Mouse (Mus musculus) layer of hippocampus, postnatal 36 days (tissue): Measurements from ENCODE around the gene Pagr1a. TPM values are rescaled to one million over a fixed set of nuclear protein-coding genes. Genes with fewer than 3 reads are reported as not detected.
A peak's percentile ranks its signal among the peaks of the same experiment; 100 is the strongest.

Experiments used
- DNase-seq, 2 experiments: peaks; one replicate each; pipeline ENCODE4 v3.0.0; 2022
- total RNA-seq, 2 experiments: library from RNA; stranded (reverse); gene quantifications; 2 replicates each; pipeline ENCODE4 v1.2.3; 2021

Pagr1a gene
- 10 to 100 TPM; 10.4 to 16.2 TPM for total RNA-seq

DNA sequence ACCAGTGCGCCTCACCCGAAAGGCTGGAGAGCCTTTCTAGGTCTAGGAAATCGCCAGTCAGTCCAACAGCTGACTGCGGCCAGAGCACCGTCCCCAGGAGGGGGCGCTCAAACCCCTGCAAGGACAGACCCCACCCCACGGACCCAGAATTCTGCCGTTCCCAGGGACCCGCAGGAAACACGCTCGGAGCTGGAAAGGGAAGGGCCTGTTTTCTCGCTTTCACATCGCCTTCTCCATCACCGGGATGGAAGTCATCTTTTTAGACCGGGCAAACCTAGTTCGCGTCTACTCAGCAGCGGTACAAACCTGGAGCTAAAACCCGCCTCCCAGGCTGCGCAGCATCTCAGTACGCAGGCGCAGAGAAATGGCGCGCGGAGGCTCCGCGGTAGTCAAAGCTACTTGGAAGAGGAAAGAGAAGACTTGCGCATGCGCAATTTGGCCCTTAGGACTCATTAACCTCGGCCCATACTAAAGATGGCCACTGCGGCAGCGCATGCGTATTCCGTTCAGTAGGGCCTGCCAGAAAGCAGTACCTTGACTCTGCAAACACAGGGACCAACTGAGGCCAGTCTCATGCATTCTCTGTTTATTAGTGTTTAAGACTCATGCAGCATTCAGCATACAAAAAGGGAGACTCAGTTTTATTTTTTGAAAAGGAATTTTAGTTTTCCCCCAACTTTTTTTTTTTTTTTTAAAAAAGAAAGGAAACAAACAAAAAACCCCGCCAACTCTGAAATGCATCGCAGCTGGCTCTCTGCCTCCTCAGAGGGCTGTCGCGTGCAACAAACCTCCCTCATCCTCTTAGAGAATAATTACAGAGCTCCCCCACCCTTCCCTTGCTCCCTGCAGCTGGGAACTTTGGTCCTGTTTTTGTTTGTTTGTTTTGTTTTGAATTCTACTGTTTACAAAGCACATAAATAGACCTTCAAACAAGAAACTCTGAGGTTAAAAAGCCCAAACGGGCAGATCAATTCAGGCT, at the start of gene Pagr1a:
Gene Pagr1a (minus strand): TSS at position 382 of the 979 bp plus-strand sequence.
- peak; percentile 95 to 96 for DNase-seq

DNA sequence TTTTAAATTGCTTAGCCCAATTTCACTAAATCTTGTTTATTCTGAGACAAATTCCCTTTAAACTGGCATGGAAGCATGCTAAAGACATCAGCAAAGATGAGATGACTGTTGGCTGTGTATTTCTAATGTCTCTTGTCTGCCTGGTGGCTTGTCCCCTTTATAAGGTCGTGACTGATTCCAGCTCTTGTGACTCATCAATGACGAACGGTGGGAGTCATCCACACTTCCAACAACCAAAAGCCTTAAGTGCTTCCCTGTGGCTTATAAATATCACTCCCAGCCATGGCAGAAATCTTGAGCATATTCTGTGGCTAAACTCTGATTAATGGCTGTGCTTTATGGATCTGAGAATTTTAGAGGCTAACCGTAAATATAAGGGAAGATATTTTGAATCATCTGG, 49.2 kb upstream of the Pagr1a start:
- DNase-seq, result no peak

DNA sequence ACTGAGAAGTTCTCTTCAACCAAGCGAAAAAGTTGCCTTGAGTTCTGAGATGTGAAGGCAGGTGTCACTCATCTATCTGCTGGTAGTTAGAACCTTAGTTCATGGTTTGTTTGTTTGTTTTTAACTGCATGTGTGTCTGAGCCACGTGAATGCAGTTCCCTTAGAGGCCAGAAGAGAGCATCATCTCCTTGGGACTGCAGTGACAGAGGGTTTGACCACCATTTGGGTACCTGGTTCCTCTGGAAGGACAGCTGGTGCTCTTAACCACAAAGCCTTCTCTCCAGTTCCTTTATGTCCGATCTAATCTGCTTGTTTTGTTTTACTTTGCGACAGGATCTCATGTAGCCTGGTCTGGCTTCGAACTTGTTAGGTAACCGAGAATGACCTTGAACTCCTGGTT, 48.4 kb upstream of the Pagr1a start:
- DNase-seq, result no peak

DNA sequence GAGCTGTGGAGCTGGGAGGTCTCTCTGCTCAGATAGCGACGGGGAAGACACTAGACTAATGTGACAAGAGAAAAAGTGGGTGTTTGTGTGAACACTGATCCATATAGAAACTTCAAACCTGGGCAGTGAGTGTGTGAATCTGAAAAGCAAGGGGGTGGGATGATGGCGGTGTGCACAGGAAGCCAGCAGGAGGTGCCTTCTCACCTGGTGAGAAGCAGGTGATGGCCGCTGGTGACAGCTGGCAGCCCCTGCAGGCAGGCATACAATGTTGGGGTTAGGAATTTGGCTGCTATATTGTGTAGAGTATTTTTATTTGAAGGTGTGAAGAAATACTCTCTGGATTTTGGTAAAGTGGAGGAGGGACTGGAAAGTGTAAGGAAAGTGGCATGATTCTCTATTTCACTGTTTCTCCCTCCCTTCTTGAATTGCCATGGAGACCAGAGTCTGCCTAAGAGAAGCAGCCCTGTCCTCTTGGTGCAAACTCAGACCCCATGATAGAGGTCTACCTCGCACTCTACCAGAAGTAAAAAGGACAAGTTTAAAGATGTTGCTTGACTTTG, 38.0 kb upstream of the Pagr1a start:
- no peak for DNase-seq

DNA sequence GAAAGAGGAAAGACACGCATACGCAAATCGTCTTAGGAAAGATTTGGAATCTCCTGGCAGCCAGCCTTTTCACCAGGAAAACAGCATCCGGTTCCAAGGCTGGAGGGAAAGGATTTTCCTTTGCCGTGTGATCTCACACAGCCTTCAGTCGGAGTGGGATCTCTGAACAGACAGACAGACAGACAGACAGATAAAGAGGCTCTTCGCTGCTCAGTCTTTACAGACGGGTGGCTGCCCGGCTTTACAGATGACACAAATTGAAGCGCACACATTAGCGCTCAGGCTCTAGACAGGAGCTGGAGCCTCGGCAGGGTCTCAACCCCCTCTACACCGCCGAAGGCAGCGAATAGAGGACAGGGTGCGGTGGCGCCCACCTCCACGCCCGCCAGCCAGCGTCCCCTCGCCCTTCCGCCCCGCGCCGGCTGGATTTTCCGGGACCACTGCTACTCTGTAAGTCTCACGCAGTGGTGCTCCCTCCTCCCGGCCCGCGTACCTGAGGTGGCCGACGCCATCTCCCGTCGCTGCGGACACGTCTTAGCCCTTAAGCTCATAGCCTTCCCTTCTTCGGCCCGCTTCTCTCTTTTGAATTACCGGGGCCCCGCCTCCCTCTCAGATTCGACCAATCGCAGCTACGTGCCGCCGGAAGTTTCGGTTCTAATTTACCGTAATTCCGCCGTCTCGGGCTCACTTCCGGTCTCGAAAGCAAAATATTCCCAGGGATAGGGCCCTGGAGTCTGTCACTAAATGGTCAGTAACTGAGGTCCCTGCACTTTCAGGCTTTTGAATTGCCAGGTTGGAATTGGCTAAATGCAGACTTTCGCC, 24.9 kb upstream of the Pagr1a start, which contains the start of gene Kif22:
Gene Kif22 (minus strand): TSS at position 621 of the 822 bp plus-strand sequence.
- DNase-seq, result peak; percentile 85

DNA sequence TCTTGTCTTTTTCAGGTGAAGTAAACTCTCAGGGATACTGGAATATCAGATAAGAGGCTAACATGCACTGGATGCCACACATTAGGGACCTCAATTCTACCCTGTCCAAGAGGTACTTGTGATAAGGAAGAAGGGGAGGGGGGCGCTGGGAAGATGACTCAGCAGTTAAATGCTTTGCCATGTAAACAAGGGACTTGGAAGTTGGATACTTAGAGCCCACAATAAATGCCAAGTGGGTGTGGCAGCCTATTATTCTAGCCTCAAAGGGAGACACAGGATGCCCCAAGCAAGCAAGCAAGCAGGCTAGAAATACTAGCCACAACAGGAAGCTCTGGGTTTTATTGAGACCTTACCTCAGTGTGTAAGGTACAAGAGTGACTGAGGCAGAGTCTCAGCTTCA, 14.1 kb upstream of the Pagr1a start:
- no peak for DNase-seq

DNA sequence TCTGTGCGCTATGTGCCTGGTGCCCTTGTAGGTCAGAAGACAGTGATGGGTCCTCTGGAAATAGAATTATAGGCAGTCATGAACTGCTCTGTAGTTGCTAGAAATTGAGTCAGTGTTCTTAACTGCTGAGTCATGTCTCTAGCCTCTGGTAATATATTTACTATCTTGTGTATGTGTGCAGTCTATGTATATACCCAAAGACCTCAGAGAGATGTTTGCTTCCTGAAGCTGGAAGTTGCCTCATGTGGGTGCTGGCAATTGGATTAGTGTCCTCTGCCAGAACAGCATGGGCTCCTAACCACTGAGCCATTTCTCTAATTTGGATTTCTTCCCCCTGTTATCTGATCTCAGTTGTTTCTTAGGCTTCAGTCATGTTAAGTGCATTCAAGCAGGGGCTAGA, 13.0 kb upstream of the Pagr1a start:
- no peak for DNase-seq

DNA sequence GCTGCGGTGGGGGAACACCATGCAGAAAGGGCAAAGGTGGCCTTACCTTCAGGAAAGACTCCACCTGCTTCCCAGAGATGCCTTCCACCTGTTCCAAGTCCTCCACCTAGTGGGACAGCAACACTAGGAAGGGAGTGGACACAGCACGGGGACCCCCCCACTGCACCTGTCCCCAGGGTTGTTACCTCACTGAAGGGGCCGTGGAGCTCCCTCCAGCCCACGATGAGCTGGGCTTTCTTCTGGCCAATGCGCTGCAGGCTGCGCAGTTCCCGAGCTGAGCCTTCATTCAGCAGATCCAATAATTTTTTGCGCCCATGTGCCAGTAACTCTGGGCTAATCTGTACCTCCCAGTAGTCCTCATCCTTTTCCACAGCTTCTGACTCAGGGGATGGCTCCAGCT, 10.7 kb upstream of the Pagr1a start:
- no peak for DNase-seq

DNA sequence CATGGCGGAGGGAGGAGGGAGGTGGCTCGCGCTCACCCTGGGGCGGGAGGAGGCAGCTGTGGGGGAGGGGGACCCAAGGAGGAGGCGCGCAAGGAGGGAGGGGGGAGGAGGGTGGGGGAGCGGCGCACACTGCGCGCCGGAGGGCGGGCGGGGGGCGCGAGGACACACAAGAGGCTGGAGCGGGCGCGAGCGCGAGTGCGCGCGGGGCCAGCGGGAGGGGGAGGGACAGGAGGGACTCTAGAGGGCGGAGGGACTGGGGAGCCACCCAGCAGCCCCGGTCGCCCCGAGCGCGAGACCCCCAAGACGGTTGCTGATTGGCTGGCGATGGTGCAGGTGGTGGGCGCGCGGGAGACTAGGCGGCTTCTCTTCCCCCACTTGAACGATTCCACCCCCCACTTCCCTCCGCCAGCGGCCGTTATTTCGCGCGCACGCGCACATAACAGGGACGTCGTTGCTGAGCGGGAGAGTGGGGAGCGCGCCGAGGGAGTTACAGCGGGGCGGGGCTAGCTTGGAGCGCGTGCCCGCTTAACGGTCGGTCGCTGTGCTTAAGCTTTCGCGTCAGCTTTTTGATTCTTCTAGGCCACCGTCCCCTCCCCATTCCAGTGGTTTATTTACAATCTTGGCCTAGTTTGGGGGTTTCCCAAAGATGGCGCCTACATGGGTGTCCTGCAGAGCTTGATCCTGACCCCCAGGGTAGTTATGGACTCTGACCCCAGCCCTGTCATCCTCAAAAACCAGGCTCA, 10.0 kb upstream of the Pagr1a start, which contains the start of gene Maz:
Gene Maz (minus strand): TSS at position 54 of the 743 bp plus-strand sequence.
- peak; percentile 99 for DNase-seq

DNA sequence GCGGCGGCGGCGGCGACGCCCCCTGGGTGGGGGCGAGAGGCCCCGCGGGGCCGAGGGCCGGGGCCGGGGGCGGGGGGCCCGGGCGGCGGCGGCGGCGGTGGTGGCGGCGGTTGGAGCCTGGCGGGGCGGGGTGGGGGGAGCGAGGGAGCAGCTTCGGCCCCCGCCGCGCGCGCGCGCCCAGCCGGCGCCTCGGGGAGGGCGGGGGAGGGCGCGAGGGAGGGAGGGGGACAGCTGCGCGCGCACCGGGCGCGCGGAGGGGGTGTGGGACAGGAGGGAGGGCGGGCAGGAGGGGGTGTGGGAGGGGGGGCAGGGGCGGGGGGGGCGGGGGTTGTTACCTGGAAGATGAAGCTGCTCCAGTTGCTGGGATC, 9.4 kb upstream of the Pagr1a start:
- no peak for DNase-seq

DNA sequence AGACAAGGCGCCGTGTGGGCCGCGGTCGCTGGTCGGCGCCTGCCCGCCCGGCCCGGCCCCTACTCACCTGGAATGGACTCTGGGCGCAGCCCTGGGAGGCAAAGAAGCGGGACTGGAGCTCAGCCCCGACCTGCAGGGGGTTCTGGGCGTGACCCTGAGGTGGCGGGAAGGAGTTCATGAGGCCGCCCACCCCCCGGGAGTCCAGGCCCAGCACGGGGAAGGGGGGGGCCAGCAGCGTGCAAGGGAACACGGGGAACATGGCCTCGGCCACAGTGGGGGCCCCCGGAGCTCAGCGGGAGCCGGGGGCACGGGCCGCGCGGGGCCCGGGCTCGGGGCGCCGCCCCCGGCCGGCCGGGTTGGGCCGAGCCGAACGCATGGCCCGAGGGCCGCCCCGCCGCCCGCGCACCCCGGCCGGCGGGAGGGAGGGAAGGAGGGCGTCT, 9.0 kb upstream of the Pagr1a start:
- peak in 1 of 2 experiments; percentile 57 for DNase-seq

DNA sequence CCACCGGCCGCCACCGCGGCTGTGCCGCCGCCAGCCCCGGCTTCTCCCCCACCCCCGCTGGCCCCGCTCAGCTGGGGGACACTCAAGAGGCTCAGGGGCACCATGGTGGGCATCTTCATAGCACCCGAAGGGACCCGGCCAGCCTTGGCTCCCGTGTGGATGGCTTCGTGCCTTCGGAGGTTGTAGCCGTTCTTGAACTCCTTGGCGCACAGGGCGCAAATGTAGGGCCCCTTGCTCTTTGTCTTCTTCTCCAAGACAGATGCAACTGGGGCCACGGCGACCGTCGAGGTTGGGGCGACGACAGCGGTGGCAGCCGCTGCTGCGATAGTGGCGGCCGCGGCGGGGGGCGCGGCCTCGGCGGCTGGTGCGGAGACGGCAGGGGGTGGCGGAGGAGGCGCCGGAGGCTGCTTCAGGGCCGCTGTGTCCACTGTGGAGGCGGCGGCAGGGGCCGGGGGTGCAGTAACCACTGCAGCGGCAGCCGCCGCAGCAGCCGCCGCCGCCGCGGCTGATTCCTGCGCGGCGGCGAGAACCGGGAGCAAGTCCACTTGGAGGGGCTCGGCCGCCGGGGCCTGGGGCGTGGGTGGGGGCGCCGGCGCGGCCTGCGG, 8.5 kb upstream of the Pagr1a start:
- no peak for DNase-seq

DNA sequence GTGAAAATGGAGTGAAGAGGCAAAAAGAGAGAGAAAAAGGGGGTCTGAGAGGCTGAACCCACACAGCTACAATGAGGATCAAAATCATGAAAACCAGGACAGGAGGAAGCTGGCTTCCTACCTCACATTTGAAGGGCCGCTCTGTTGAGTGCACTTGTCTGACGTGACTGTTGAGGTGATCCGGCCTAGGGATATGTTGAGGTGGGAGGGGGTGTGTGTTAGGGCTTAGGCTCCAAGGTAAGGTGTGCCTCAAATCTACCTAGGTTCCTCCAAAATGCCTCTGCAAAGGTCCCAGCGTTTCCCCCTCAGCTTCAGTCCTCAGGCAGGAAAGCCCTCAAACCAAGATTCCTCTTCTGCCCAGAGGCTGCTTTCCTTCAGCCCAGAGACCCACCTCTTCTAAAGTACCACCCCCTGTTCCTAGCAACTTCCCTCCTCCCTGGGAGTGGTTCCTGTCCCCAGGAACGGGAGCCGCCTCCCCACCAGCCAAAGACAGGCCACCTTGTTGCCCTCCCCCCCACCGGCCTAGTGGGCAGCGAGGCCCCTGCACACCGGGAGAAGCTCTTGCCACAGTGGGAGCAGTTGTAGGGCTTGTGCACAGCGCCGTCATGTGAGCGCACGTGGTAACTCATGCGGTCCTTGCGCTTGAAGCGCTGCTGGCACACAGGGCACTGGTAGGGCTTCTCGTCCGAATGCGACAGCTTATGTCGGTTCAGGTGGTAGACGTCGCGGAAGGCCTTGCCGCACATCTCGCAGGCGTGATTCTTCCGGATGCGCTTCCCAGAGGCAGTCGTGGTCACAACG, 7.8 kb upstream of the Pagr1a start:
- DNase-seq, result peak; percentile 73 to 82

DNA sequence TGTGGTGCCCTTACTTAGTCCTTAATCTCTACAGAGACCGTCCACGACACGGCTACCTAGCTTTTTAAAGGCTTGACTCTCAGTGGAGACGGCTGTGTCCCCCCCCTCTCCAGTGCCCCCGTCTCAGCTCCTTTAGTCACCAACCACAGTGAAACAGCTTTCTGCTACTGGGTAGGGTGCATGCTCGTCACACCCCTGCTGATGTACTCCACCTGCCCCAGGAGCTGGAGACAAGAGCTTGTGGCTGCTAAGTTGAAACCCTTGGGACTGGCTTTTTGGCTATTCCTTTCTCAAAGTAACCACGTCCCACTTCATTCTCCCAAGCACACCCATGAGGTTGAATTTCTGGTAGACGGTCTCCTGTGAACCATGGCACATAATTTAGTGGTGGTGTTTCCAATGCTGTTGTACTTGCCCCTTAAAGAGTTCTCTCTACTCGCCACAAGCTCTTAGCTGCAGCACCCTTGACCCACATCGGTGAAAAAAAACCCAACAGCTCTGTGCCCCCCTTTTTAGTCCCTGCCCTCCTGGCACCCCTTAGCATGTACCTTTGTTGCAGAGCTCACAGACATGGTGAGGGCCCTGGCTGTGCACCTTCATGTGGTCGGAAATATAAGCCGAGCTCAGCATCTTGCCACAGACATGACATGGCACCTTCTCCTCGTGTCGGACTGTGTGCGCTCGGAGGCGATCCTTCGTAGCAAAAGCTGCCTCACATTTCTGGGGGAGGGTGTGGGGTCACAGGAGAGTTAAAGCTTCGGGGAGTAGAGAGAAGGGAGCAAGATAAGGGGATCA, 6.9 kb upstream of the Pagr1a start:
- no peak for DNase-seq

DNA sequence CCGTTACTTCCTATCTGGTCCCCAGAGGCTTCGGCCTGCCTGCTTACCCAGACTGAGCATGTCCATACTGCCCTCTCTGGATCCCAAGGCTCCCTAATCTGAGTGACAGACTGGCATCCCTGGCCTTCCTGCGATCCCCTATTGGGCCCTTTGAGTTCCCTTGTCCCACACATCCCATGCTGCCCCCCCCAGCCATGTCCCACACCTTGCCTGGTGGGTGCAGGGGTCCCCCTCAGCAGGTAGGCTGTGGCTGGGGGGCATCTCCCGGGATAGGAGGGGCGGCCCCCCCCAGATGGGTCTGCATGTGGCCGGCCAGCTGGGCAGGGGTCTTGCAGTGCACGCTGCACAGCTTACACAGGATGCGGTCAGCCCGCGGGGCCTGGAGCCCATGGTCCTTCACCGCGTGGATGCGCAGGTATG, 6.1 kb upstream of the Pagr1a start:
- DNase-seq, result no peak

DNA sequence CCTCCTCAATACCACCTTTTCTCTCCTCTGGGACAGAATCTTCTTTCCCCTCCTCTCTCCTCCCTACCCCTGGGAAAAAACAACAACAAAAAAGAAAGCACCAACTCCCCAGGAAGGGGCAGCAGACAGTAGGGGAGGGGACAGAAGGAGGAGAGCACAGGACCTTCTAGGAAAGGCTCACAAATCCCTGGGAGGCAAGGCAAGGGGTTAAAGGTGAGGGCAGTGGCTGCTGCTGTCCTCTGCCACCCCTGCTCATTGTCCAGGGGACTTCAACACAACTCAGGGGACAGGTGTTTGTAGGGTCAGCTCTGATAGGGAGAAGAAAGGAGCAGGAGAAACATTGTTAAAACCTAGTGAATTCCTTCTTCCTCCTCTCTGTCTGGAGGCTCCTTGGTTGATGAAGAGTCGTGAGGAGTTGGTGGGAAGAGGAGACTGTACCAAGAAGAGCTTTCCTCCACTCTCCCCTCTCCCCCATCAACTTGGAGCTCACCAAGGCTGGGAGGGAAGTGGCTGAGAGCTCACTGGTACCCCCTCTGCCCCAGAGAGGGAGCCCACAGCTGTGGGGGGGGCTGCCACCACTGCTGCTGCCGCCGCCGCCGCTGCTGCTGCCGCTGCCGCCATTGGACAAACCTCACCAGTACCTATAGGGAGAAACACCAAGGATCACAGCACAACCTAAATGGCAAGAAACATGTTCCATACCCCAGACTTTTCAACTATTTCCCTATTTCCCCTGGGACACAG, 5.5 kb upstream of the Pagr1a start:
- DNase-seq, result no peak

DNA sequence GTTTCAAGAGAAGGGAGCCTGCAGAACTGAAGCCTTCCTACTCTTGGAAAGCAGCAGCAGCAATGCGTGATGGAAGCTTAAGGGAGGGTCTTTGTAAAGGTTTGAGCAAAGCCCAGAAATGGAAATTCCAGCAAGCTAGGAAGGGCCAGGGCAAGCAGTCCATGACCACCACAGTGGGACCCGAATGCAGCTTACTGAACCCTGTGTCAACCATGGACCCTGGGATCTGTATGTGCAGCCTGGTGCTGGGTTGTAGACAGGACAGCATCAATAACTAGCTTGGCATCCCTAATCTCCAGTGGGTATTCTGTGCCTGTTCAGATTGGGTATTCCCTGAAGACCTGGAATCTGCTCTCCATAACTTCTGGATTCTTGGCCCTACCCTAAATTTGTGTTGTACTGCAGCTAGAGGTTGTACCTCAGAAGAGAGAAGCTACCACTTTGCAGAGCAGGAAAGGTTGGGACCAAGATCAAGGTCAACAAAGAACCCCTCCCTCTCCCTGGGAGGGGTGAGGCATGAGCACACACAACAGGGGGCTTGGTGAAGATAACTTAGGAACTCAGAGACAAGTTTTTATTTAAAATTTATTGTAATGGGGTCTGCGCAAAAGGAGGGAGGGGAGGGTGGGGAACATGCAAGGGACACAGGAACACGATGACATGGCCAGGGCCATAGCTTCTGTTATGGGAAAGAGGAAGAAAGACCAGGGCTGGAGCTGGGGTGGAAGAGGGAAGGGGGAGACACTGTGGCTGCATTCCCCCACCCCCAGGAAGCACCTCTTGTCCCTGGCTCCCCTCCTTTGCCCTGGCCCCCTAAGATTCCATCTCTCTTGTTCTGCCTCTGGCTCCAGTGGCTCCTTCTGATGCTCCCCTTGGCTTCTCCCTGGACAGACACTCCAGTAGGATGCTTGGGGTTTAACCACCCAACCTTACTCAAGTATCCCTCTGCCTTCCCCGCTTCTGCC, 4.7 kb upstream of the Pagr1a start:
- DNase-seq, result no peak
